ENCODE assay signal across 12 mouse cellular contexts in genomic region chr4:22803665-22804064, GRCm38 (mm10).
"Had no signal": no experiment of that assay in that cellular context is flagged by ENCODE, and none has a peak within 500 bp of the region (broad histone marks: within the 10 kb centered on the region; RNA-seq: fewer than 3 reads in every experiment).

No protein-coding gene starts in this region.

- H3K4me3 ChIP-seq: layer of hippocampus, adult 2 months; limb, embryonic 13.5 days; neural tube, embryonic 12.5 days; stomach, embryonic 15.5 days had no signal

- DNase-seq: kidney, postnatal 10 days; kidney, postnatal 4 days; left cerebral cortex, postnatal 4 days; lung, adult 18-20 months; right cerebral cortex, postnatal 14 days; thymus, adult 2 months; thymus, postnatal 25 days had no signal

- H3K27me3 ChIP-seq: limb, embryonic 13.5 days; neural tube, embryonic 12.5 days; stomach, embryonic 15.5 days had no signal

- H3K4me2 ChIP-seq: limb, embryonic 13.5 days; neural tube, embryonic 12.5 days; stomach, embryonic 15.5 days had no signal

- H3K4me1 ChIP-seq: limb, embryonic 13.5 days; neural tube, embryonic 12.5 days; stomach, embryonic 15.5 days had no signal

- H3K9me3 ChIP-seq: limb, embryonic 13.5 days; neural tube, embryonic 12.5 days; stomach, embryonic 15.5 days had no signal

- H3K9ac ChIP-seq: limb, embryonic 13.5 days; liver, embryonic 14.5 days; neural tube, embryonic 12.5 days; stomach, embryonic 15.5 days had no signal

- H3K27ac ChIP-seq: layer of hippocampus, adult 2 months; limb, embryonic 13.5 days; liver, embryonic 14.5 days; neural tube, embryonic 12.5 days; stomach, embryonic 15.5 days had no signal

- H3K36me3 ChIP-seq: limb, embryonic 13.5 days; neural tube, embryonic 12.5 days; stomach, embryonic 15.5 days had no signal
